Mouse (Mus musculus) brain, embryonic 14.5 days (tissue): ENCODE data around the gene Alb. TPM values are rescaled to one million over a fixed set of nuclear protein-coding genes. Genes with fewer than 3 reads are reported as not detected.
A peak's percentile ranks its signal among the peaks of the same experiment; 100 is the strongest.

Experiments
- DNase-seq: peaks from one replicate; pipeline ENCODE4 v3.0.0-alpha.2; 2011; ENCODE audit warnings: low read depth
- CTCF ChIP-seq: fragments of 200-500 bp; IDR thresholded peaks from 2 replicates; pipeline ENCODE4 v1.5.1; 2012; ENCODE audit warnings: inconsistent platforms, mild to moderate bottlenecking, moderate library complexity, borderline replicate concordance; ENCODE audit not compliant: insufficient read depth, insufficient read length; ENCODE audit errors: extremely low read depth
- POLR2A ChIP-seq: fragments of 200-500 bp; IDR thresholded peaks from 2 replicates; pipeline ENCODE4 v1.6.1; 2012; ENCODE audit warnings: mild to moderate bottlenecking, inconsistent platforms, borderline replicate concordance; ENCODE audit not compliant: poor library complexity, insufficient read depth, insufficient read length, severe bottlenecking; ENCODE audit errors: extremely low read depth
- polyA plus RNA-seq: library from polyadenylated mRNA; depleted of rRNA; stranded (reverse); fragments of >200 nt; gene quantifications from 2 replicates; pipeline ENCODE4 v1.2.3, GENCODE M21; 2012; rRNA removed

Gene Alb
- polyA plus RNA-seq, 1 experiment, result 1.8 TPM

- DNase-seq, result no peak
- TF ChIP-seq CTCF (no peak), POLR2A (no peak)
Observed at GRCm38 (mm10) chr5:90494308-90494707, 33.6 kb downstream of the Alb start.

- DNase-seq, result no peak
- no peak for TF ChIP-seq CTCF
Observed at GRCm38 (mm10) chr5:90499509-90499908, 38.8 kb downstream of the Alb start.

- TF ChIP-seq POLR2A (no peak), CTCF (peak; percentile 93)
- DNase-seq, result peak; percentile 75
Observed at GRCm38 (mm10) chr5:90500714-90501113, 40.0 kb downstream of the Alb start.

GRCm38 (mm10) chr5:90501752-90502151 is 41.1 kb downstream of the Alb start:
- no peak for DNase-seq
- TF ChIP-seq POLR2A (no peak), CTCF (no peak)

- no peak for DNase-seq
Observed at GRCm38 (mm10) chr5:90504742-90505141, 44.0 kb downstream of the Alb start.

GRCm38 (mm10) chr5:90506507-90506906 is 45.8 kb downstream of the Alb start:
- TF ChIP-seq POLR2A, result no peak
- no peak for TF ChIP-seq CTCF
- no peak for DNase-seq

More at GRCm38 (mm10) chr5:90504742-90505141, 44.0 kb downstream of the Alb start:
- no peak for TF ChIP-seq POLR2A

GRCm38 (mm10) chr5:90507411-90507949 is 46.8 kb downstream of the Alb start:
- TF ChIP-seq POLR2A (no peak), CTCF (no peak)
- DNase-seq, result peak; percentile 56

- no peak for DNase-seq
- no peak for TF ChIP-seq CTCF
- TF ChIP-seq POLR2A, result no peak
Observed at GRCm38 (mm10) chr5:90509828-90510592, 49.3 kb downstream of the Alb start.

GRCm38 (mm10) chr5:90512288-90512955 is 51.7 kb downstream of the Alb start:
- DNase-seq, result no peak
- no peak for TF ChIP-seq CTCF

GRCm38 (mm10) chr5:90515561-90515960 is 54.9 kb downstream of the Alb start:
- no peak for TF ChIP-seq POLR2A
- no peak for TF ChIP-seq CTCF
- no peak for DNase-seq

- TF ChIP-seq POLR2A (no peak), CTCF (no peak)
- DNase-seq, result no peak
Observed at GRCm38 (mm10) chr5:90518356-90519100, 57.8 kb downstream of the Alb start, which contains the start of gene Afm. Afm (plus strand) TSS chr5:90518932.

Other genes starting within 250 kb of the Alb start
- 23.9 and 26.4 TPM in 2 replicates for gene Cox18, start 236.9 kb upstream of the Alb start, polyA plus RNA-seq
- gene Ankrd17, start 94.3 kb upstream of the Alb start, polyA plus RNA-seq, result 57.6 and 70.6 TPM in 2 replicates
- 2.5 and 3.5 TPM in 2 replicates for gene Gm9958, start 93.7 kb upstream of the Alb start, polyA plus RNA-seq
- gene Afp, start 29.8 kb downstream of the Alb start, polyA plus RNA-seq, result 5.9 and 12.3 TPM in 2 replicates
- not detected in 2 replicates for gene Afm, start 58.0 kb downstream of the Alb start, polyA plus RNA-seq
- gene 5830473C10Rik, start 100.2 kb downstream of the Alb start, polyA plus RNA-seq, result 0.03 and 0.04 TPM in 2 replicates
- gene Rassf6, start 179.8 kb downstream of the Alb start, polyA plus RNA-seq, result 0.79 and 1.1 TPM in 2 replicates